Mouse (Mus musculus): ENCODE data around the gene Emg1.

The Emg1 gene

GRCm38 (mm10) chr6:124711824-124712782 is at the start of gene Emg1, which contains the start of gene Phb2:
TSS of gene Emg1 (minus strand) at chr6:124712178.
TSS of gene Phb2 (plus strand) at chr6:124712336.
- peak; percentile 97 to 98 for DNase-seq

GRCm38 (mm10) chr6:124759259-124759658 is 47.3 kb upstream of the Emg1 start:
- DNase-seq = peak; percentile 83

- no peak for DNase-seq
Observed at GRCm38 (mm10) chr6:124758849-124759232, 46.9 kb upstream of the Emg1 start.

- DNase-seq = no peak
Observed at GRCm38 (mm10) chr6:124757909-124758848, 46.2 kb upstream of the Emg1 start.

GRCm38 (mm10) chr6:124757351-124757880 is 45.4 kb upstream of the Emg1 start:
- DNase-seq = no peak

- DNase-seq = peak; percentile 65 to 69
Observed at GRCm38 (mm10) chr6:124756652-124757350, 44.8 kb upstream of the Emg1 start.

GRCm38 (mm10) chr6:124755831-124756595 is 44.0 kb upstream of the Emg1 start, which contains the start of the genes Gm45234 and Atn1:
TSS of gene Gm45234 (minus strand) at chr6:124756021.
TSS of gene Atn1 (minus strand) at chr6:124756524.
- DNase-seq = peak; percentile 52

- DNase-seq = no peak
Observed at GRCm38 (mm10) chr6:124755306-124755705, 43.3 kb upstream of the Emg1 start.

GRCm38 (mm10) chr6:124753861-124754260 is 41.9 kb upstream of the Emg1 start:
- DNase-seq = no peak

- DNase-seq = peak in 1 of 2 experiments; percentile 22
Observed at GRCm38 (mm10) chr6:124750405-124750804, 38.4 kb upstream of the Emg1 start.

GRCm38 (mm10) chr6:124746654-124747632 is 35.0 kb upstream of the Emg1 start:
- peak in 1 of 2 experiments; percentile 20 for DNase-seq

GRCm38 (mm10) chr6:124746296-124746605 is 34.3 kb upstream of the Emg1 start:
- DNase-seq = no peak

- peak; percentile 94 to 95 for DNase-seq
Observed at GRCm38 (mm10) chr6:124745490-124746295, 33.7 kb upstream of the Emg1 start.

GRCm38 (mm10) chr6:124744755-124745321 is 32.9 kb upstream of the Emg1 start:
- DNase-seq = peak in 1 of 2 experiments; percentile 61

- no peak for DNase-seq
Observed at GRCm38 (mm10) chr6:124743647-124744046, 31.7 kb upstream of the Emg1 start.

- DNase-seq = peak in 1 of 2 experiments; percentile 37
Observed at GRCm38 (mm10) chr6:124742839-124743514, 31.0 kb upstream of the Emg1 start.

GRCm38 (mm10) chr6:124741842-124742241 is 29.9 kb upstream of the Emg1 start:
- DNase-seq = no peak
